Mouse (Mus musculus): Measurements from ENCODE around the gene Tmcc3. TPM values are rescaled to one million over a fixed set of nuclear protein-coding genes. Genes with fewer than 3 reads are reported as not detected.

Gene Tmcc3
- polyA plus RNA-seq, 1 experiment from 2014 or later = 11.3 TPM

DNA sequence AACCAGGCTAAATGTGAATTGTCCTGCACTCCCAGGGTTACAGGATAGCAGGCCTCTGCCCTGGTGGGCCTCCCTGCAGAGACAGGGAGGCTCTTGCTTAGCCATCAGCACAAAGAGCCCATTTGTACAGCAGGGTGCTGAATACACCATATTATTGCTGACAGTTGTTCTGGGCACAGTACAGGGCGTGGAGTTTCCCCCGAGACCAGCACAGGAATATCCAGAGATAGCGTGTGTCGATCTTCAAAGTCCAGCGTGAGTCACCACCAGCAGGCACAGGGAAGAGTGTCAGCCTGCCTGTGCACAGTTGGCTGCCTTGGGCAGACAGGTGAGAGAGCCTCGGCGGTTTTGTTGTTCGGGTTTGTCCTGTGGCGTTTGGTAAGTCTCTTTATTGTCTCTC, 238.9 kb downstream of the Tmcc3 start:
- H3K4me3 ChIP-seq (replicated peaks; ENCODE audit: low read depth, low read length) = no peak overlapping the region
- WGBS = 59% methylated on average over 9 of the region's 9 CpGs
- ATAC-seq (ENCODE audit: low FRiP score, low TSS enrichment) = no peak
- no peak overlapping the region for H3K9ac ChIP-seq (replicated peaks; ENCODE audit: low read length)
- H3K27ac ChIP-seq (replicated peaks; ENCODE audit: low read depth, low read length) = no peak overlapping the region
- peaks cover 3% of the 10 kb centered on the region for H3K4me1 ChIP-seq (ENCODE audit: control insufficient read depth, insufficient read depth, low read length)
- no peaks in the 10 kb centered on the region for H3K9me3 ChIP-seq (ENCODE audit: control insufficient read depth, low read length)
- no peak overlapping the region for H3K4me2 ChIP-seq (ENCODE audit: low read length)
- H3K36me3 ChIP-seq (ENCODE audit: control insufficient read depth, insufficient read depth, low read length) = no peaks in the 10 kb centered on the region
- no peaks in the 10 kb centered on the region for H3K27me3 ChIP-seq (ENCODE audit: control insufficient read depth, insufficient read depth, low read length)
- DNase-seq = no peak

GRCm38 (mm10) chr10:94551065-94551464, 239.3 kb downstream of the Tmcc3 start:
- DNase-seq = no peak
- Histone ChIP-seq H3K4me1 (ENCODE audit: control insufficient read depth, insufficient read depth, low read length) (no peaks in the 10 kb centered on the region), H3K27me3 (ENCODE audit: control insufficient read depth, insufficient read depth, low read length) (no peaks in the 10 kb centered on the region), H3K9ac (replicated peaks; ENCODE audit: low read length) (no peak overlapping the region), H3K36me3 (ENCODE audit: control insufficient read depth, insufficient read depth, low read length) (no peaks in the 10 kb centered on the region), H3K4me3 (replicated peaks; ENCODE audit: low read depth, low read length) (no peak overlapping the region), H3K9me3 (ENCODE audit: control insufficient read depth, low read length) (no peaks in the 10 kb centered on the region), H3K4me2 (ENCODE audit: low read length) (no peak overlapping the region), H3K27ac (replicated peaks; ENCODE audit: low read depth, low read length) (no peak overlapping the region)
- whole genome bisulfite sequencing = 60% methylated on average over 2 of the region's 2 CpGs
- ATAC-seq (ENCODE audit: low FRiP score, low TSS enrichment) = no peak

- Histone ChIP-seq H3K27ac (replicated peaks; ENCODE audit: low read depth, low read length) (no peak overlapping the region), H3K36me3 (ENCODE audit: control insufficient read depth, insufficient read depth, low read length) (no peaks in the 10 kb centered on the region), H3K4me1 (ENCODE audit: control insufficient read depth, insufficient read depth, low read length) (no peaks in the 10 kb centered on the region), H3K4me2 (ENCODE audit: low read length) (no peak overlapping the region), H3K27me3 (ENCODE audit: control insufficient read depth, insufficient read depth, low read length) (no peaks in the 10 kb centered on the region), H3K9me3 (ENCODE audit: control insufficient read depth, low read length) (no peaks in the 10 kb centered on the region), H3K4me3 (replicated peaks; ENCODE audit: low read depth, low read length) (no peak overlapping the region), H3K9ac (replicated peaks; ENCODE audit: low read length) (no peak overlapping the region)
- 92% methylated on average over 6 of the region's 6 CpGs for WGBS
- ATAC-seq (ENCODE audit: low FRiP score, low TSS enrichment) = no peak
- DNase-seq = no peak
These were observed 239.8 kb downstream of the Tmcc3 start for GRCm38 (mm10) chr10:94551511-94551910.

GRCm38 (mm10) chr10:94551924-94552523, 240.3 kb downstream of the Tmcc3 start:
- Histone ChIP-seq H3K36me3 (ENCODE audit: control insufficient read depth, insufficient read depth, low read length) (no peaks in the 10 kb centered on the region), H3K4me1 (ENCODE audit: control insufficient read depth, insufficient read depth, low read length) (no peaks in the 10 kb centered on the region), H3K27ac (replicated peaks; ENCODE audit: low read depth, low read length) (no peak overlapping the region), H3K9ac (replicated peaks; ENCODE audit: low read length) (no peak overlapping the region), H3K27me3 (ENCODE audit: control insufficient read depth, insufficient read depth, low read length) (no peaks in the 10 kb centered on the region), H3K9me3 (ENCODE audit: control insufficient read depth, low read length) (no peaks in the 10 kb centered on the region), H3K4me3 (replicated peaks; ENCODE audit: low read depth, low read length) (no peak overlapping the region), H3K4me2 (ENCODE audit: low read length) (no peak overlapping the region)
- no peak for ATAC-seq (ENCODE audit: low FRiP score, low TSS enrichment)
- 83% methylated on average over 7 of the region's 7 CpGs for WGBS
- DNase-seq = no peak

DNA sequence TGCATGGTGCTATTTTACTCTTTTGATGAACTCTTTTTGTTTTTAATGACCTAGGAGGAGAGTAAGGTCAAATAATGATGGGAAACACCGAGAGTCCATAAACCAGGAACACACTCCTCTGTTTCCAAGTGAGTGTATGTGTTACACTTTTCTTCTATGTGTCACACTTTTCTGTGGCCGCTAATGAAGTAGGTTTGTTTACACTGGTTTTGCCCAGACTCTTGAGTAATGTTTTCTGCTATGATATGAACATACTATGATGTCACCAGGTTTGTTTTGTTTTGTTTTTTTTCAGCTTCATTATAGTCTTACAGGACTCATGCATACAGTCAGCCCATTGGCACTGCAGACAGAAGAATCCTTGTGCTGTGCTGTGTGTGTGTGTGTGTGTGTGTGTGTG, 243.6 kb downstream of the Tmcc3 start:
- H3K9me3 ChIP-seq (ENCODE audit: control insufficient read depth, low read length) = no peaks in the 10 kb centered on the region
- H3K27ac ChIP-seq (replicated peaks; ENCODE audit: low read depth, low read length) = no peak overlapping the region
- H3K4me2 ChIP-seq (ENCODE audit: low read length) = no peak overlapping the region
- no peak overlapping the region for H3K4me3 ChIP-seq (replicated peaks; ENCODE audit: low read depth, low read length)
- no peak for ATAC-seq (ENCODE audit: low FRiP score, low TSS enrichment)
- no peaks in the 10 kb centered on the region for H3K36me3 ChIP-seq (ENCODE audit: control insufficient read depth, insufficient read depth, low read length)
- no peak for DNase-seq
- H3K4me1 ChIP-seq (ENCODE audit: control insufficient read depth, insufficient read depth, low read length) = no peaks in the 10 kb centered on the region
- H3K9ac ChIP-seq (replicated peaks; ENCODE audit: low read length) = no peak overlapping the region
- H3K27me3 ChIP-seq (ENCODE audit: control insufficient read depth, insufficient read depth, low read length) = no peaks in the 10 kb centered on the region
- WGBS = 90% methylated on average over 2 of the region's 2 CpGs

DNA sequence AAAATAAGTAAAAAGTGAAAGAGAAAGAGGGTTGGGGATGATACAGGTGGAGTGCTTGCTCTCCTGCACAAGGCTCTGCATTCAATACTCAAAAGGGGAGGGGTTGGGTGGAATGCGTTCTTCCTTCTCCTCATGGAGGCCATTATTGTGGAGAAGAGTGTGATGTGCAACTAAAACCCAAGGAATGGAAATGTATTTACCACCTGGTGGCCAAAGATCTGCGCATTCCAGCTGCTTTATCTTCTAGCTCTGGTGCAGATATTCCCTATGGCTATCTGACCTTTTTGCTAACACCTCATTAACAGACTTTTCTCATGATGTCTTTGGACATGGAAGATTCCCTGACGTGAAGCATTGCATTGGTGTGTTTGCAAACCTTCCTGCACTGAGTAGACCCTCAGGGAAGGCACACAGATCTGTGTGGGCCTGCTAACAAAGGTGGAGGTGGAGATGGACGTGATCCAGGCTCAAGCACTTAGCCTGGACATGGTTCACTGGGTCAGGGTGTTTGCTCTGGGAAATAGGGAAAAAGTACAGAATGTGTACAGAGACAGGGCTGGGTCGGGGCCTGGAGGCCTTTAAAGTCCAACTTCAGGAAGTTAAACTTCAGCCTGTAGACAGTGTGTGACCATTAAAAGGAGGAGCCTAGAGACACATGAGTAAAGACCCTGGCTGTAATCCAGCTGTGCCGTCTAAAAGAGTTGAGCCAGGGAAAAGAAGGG, 245.8 kb downstream of the Tmcc3 start:
- Histone ChIP-seq H3K27me3 (ENCODE audit: control insufficient read depth, insufficient read depth, low read length) (no peaks in the 10 kb centered on the region), H3K4me2 (ENCODE audit: low read length) (no peak overlapping the region), H3K36me3 (ENCODE audit: control insufficient read depth, insufficient read depth, low read length) (no peaks in the 10 kb centered on the region), H3K9me3 (ENCODE audit: control insufficient read depth, low read length) (no peaks in the 10 kb centered on the region), H3K9ac (replicated peaks; ENCODE audit: low read length) (no peak overlapping the region), H3K4me1 (ENCODE audit: control insufficient read depth, insufficient read depth, low read length) (no peaks in the 10 kb centered on the region), H3K27ac (replicated peaks; ENCODE audit: low read depth, low read length) (no peak overlapping the region), H3K4me3 (replicated peaks; ENCODE audit: low read depth, low read length) (no peak overlapping the region)
- no peak for DNase-seq
- WGBS = 72% methylated on average over 6 of the region's 6 CpGs
- no peak for ATAC-seq (ENCODE audit: low FRiP score, low TSS enrichment)

GRCm38 (mm10) chr10:94558826-94559225, 247.1 kb downstream of the Tmcc3 start:
- Histone ChIP-seq H3K4me3 (replicated peaks; ENCODE audit: low read depth, low read length) (no peak overlapping the region), H3K36me3 (ENCODE audit: control insufficient read depth, insufficient read depth, low read length) (no peaks in the 10 kb centered on the region), H3K9me3 (ENCODE audit: control insufficient read depth, low read length) (no peaks in the 10 kb centered on the region), H3K9ac (replicated peaks; ENCODE audit: low read length) (no peak overlapping the region), H3K4me2 (ENCODE audit: low read length) (no peak overlapping the region), H3K27me3 (ENCODE audit: control insufficient read depth, insufficient read depth, low read length) (no peaks in the 10 kb centered on the region), H3K4me1 (ENCODE audit: control insufficient read depth, insufficient read depth, low read length) (no peaks in the 10 kb centered on the region), H3K27ac (replicated peaks; ENCODE audit: low read depth, low read length) (no peak overlapping the region)
- ATAC-seq (ENCODE audit: low FRiP score, low TSS enrichment) = no peak
- no peak for DNase-seq
- 84% methylated on average over 7 of the region's 7 CpGs for WGBS

DNA sequence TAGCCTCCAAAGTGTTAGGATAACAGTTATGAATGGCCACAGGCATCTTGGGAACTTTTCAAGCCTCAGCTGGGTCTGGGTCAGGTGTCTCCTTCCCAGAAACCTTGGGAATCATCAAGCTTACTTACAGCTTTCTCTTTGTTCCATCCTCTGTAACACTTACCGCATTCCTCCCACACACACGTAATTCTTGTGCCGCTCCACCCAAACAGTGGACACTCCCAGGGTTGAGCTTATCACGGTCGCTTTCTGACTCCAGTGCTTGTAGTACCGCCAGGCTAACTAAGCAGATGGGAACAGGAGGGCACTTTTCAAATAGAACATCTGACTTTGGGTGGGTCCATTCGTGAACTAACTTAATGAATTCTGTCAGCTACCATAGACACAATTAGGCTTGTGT, 249.6 kb downstream of the Tmcc3 start:
- Histone ChIP-seq H3K4me2 (ENCODE audit: low read length) (no peak overlapping the region), H3K27me3 (ENCODE audit: control insufficient read depth, insufficient read depth, low read length) (no peaks in the 10 kb centered on the region), H3K36me3 (ENCODE audit: control insufficient read depth, insufficient read depth, low read length) (no peaks in the 10 kb centered on the region), H3K4me3 (replicated peaks; ENCODE audit: low read depth, low read length) (no peak overlapping the region), H3K9ac (replicated peaks; ENCODE audit: low read length) (no peak overlapping the region), H3K4me1 (ENCODE audit: control insufficient read depth, insufficient read depth, low read length) (peaks cover 3% of the 10 kb centered on the region; the same call in 1 of the 2 replicates), H3K9me3 (ENCODE audit: control insufficient read depth, low read length) (no peaks in the 10 kb centered on the region), H3K27ac (replicated peaks; ENCODE audit: low read depth, low read length) (no peak overlapping the region)
- ATAC-seq (ENCODE audit: low FRiP score, low TSS enrichment) (no peak), DNase-seq (no peak)
- WGBS = 62% methylated on average over 7 of the region's 7 CpGs

DNA sequence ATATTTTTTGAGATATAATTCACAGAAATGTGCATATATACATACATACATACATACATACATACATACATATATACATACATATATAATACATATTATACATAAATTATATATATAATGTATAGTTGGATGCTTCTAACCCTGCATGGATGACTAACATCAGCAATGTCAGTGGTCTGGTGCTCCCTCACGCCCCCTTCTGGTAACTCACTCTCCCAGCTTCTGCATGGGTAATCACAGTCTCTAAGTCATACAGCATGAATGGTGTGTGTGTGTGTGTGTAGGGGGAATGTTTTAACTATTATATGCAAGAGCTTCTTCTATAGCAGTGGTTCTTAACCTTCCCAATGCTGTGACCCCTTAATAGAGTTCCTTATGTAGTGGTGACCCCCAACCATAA, 250.4 kb downstream of the Tmcc3 start:
- H3K9ac ChIP-seq (replicated peaks; ENCODE audit: low read length) = no peak overlapping the region
- no peaks in the 10 kb centered on the region for H3K27me3 ChIP-seq (ENCODE audit: control insufficient read depth, insufficient read depth, low read length)
- no peaks in the 10 kb centered on the region for H3K9me3 ChIP-seq (ENCODE audit: control insufficient read depth, low read length)
- no peak for ATAC-seq (ENCODE audit: low FRiP score, low TSS enrichment)
- no peak overlapping the region for H3K4me3 ChIP-seq (replicated peaks; ENCODE audit: low read depth, low read length)
- DNase-seq = peak; percentile 50
- no peaks in the 10 kb centered on the region for H3K36me3 ChIP-seq (ENCODE audit: control insufficient read depth, insufficient read depth, low read length)
- H3K4me2 ChIP-seq (ENCODE audit: low read length) = no peak overlapping the region
- H3K27ac ChIP-seq (replicated peaks; ENCODE audit: low read depth, low read length) = no peak overlapping the region
- peaks cover 4% of the 10 kb centered on the region; the same call in 1 of the 2 replicates for H3K4me1 ChIP-seq (ENCODE audit: control insufficient read depth, insufficient read depth, low read length)
- 24% methylated on average over 1 of the region's 1 CpGs for WGBS

Measured in midbrain, embryonic 14.5 days (tissue).